Mouse (Mus musculus) spleen, postnatal 4 days (tissue): ENCODE measurements around the gene Lrrc74b.
"Not testable (repeated sequence)": the region's sequence is repeated elsewhere in the genome, so short reads cannot be mapped to it uniquely, and the experiment has no call there.

ENCODE experiments used
- DNase-seq, 2 experiments: peaks; one replicate each; pipeline ENCODE4 v3.0.0; 2022; ENCODE audit warnings: low spot score in 2 of 2

Gene Lrrc74b

GRCm38 (mm10) chr16:17561128-17561750 is at the start of gene Lrrc74b:
Lrrc74b (minus strand) TSS chr16:17561247.
- DNase-seq: peak in 1 of 2 experiments; percentile 58

DNA sequence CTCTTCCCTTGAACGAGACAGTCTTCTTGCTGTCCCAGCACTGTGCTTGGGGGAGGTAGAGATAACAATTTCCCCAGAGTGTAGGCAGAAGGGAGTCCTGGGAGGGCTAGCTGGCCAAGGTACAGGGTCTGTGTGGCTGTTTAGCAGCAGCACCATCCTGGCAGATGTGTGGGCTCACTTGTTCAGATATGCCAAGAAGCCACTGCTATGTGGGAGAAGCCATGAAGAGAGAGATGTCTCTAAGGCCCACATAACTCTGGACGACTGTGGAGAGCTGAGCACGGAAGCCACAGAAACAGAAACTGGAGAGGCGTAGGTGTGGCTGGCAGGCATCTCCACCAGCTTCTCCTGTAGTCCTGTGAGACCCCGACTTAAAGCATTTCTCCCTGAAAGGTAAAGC is 44.6 kb upstream of the Lrrc74b start:
- no peak for DNase-seq

- no peak for DNase-seq
Measured at GRCm38 (mm10) chr16:17604941-17605340, 43.9 kb upstream of the Lrrc74b start.

- DNase-seq: no peak
Measured at GRCm38 (mm10) chr16:17600944-17601562, 40.0 kb upstream of the Lrrc74b start.

GRCm38 (mm10) chr16:17590731-17591130 is 29.7 kb upstream of the Lrrc74b start:
- no peak for DNase-seq

DNA sequence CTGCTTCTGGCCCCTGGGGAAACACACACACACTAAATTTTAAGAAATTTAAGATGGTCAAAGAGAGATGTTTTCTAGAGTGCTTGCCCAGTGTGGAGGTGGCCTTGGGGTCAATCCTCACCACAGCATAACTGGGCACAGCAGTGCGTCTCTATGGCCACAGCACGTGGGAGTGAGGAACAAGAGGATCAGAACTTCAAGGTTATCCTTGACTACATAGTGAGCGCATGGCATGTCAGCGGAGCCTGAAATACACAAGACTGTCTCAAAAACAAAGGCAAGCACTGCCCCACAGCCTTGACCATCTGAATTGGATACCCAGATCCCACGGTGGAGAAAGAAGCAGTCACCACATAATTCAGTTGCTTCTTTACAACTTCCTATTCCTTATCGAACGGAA is 23.5 kb upstream of the Lrrc74b start:
- no peak for DNase-seq

DNA sequence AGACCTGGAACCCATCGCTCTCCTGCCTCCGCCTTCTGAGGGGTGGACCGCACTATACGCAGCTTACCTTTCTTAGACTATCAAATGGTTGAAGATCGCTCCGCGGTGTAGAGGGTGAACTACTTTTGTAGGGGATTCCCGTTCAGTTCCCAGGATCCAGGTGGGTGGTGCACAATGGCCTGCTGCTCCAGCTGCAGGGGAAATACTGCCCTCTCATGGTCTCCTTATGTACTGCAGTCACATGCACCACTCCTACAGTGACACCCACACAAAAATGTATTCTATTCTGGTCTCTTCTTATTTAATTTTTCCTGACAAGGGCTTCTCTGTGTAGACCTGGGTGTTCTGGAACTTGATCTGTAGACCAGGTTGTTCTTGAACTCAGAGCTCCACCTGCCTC is 22.0 kb upstream of the Lrrc74b start, which contains the start of gene Slc7a4:
Gene Slc7a4, minus strand, starts transcription at position 151 of the 400 bp plus-strand sequence.
- peak in 1 of 2 experiments; percentile 71 for DNase-seq

GRCm38 (mm10) chr16:17576825-17577215 is 15.8 kb upstream of the Lrrc74b start:
- DNase-seq: no peak

GRCm38 (mm10) chr16:17575870-17576824 is 15.1 kb upstream of the Lrrc74b start:
- peak in 1 of 2 experiments; percentile 30 for DNase-seq

GRCm38 (mm10) chr16:17566186-17566585 is 5.1 kb upstream of the Lrrc74b start:
- no peak for DNase-seq

DNA sequence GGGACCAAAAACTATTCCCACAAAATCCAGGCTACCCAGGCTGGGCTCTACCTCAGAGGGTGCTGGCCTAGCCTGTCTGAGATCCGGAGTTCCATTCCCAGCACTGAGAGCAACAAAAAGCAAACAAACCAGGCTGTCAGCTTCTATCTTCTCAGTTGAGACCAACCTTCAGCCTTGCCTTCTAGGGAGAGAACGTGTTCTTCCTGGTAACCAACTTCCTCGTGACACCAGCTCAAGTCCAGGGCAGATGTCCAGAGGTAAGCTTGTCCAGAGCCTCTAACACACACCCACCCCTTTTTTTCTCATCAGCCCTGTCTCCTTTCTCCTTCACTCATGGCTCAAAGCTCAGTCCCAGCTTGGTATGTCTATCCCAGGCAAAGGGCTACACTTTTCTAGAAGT is 3.7 kb upstream of the Lrrc74b start:
- DNase-seq: no peak

DNA sequence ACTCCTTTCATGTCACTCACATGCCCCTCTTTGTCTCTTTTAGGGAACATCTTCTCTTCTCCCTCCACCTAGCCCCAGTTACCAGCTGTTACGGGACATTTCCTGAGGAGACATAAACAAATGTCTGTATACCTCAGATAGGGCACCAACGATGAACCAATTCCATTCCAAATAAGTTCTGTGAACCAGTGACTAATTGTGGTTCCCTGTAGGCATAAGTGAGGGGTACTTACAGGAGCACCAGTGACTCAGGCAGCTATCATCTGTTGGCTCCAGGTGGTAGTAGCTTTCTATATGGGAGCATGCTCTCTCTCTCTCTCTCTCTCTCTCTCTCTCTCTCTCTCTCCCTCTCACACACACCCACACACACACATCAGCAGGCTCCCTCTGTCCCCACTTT is 3.2 kb upstream of the Lrrc74b start:
- DNase-seq: no peak

DNA sequence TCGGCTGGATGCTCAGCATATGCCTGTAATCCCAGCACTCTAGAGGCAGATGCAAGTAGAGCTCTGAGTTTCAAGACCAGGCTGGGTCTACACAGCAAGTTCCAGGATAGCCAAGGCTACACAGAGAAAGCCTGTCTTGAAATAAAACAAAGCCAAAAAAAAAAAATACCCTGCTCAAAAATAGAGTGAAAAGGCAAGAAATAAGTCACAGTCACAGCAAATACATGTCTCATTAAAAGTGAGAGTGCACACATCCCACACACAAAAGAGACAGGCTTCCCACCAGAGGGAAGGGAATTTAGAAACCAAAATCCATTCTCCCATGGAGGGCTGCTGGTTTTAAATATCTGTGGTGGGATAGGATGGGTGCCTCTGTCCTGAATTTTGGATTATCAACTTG is 2.5 kb upstream of the Lrrc74b start:
- DNase-seq: no peak

DNA sequence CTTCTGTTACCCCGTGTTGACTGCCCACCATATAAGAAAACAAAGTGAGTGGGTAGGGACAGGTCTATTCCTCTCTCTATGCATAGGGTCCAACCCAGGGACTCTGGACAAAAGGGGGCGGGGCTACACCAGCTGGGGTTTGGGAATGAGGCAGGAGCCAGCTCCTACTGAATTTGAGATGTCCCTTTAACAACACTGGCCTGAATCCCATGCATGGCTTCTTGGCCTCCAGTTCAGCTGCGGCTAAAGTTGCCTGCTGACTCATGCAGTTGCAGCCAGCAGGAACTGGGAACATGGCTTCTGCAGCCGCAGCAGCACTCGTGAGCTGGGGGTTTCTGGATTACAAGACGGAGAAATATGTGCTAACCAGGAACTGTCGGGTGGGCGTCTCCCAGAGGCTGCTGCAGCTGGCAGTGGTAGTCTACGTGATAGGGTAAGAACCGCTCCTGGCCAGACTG is 733 bp upstream of the Lrrc74b start, which contains the start of gene P2rx6:
Gene P2rx6, plus strand, starts transcription at position 135 of the 458 bp plus-strand sequence.
- DNase-seq: peak in 1 of 2 experiments; percentile 60

- peak in 1 of 2 experiments; percentile 53 for DNase-seq
Measured at GRCm38 (mm10) chr16:17559396-17560027, 1.5 kb downstream of the Lrrc74b start.

DNA sequence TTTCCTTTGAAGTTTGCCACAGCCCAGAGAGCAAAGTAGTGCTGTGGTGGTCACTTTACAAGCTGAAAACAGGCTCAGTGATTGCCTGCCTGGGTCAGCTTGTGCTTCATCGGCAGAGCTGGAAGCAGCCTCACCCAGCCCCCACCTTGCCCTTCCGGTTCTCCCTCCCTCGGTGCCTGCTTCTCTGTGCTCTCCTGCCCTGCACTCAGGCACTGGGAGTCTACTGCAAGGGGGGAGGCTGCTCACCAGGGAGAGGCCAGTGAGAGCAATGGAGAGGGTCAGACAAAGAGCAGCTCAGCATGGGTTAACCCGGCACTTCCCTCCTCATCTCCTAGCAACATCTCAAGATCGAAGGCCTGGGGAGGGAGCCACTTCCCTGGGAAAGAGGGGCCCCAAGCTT is 2.2 kb downstream of the Lrrc74b start:
- DNase-seq: no peak

GRCm38 (mm10) chr16:17557947-17558480 is 3.0 kb downstream of the Lrrc74b start:
- DNase-seq: peak; percentile 63 to 89

DNA sequence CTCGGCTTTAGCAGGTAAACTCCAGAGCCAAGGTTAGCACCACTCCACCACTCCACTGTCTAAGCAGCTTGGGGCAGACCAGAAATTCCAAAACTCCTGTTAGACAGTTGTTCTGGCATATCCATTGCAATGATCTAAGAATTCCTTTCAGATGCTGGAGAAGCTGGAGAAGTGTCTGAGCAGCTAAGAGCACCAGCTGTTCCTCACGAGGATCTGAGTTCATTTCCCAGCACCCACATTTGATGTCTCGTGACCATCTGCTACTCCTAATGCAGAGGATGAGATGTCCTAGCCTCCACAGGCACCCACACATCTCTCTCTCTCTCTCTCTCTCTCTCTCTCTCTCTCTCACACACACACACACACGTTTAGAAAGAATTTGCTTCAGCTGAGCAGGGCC is 4.1 kb downstream of the Lrrc74b start:
- no peak for DNase-seq

- no peak for DNase-seq
Measured at GRCm38 (mm10) chr16:17556180-17556579, 4.9 kb downstream of the Lrrc74b start.

- not testable (repeated sequence) for DNase-seq
Measured at GRCm38 (mm10) chr16:17554702-17555101, 6.3 kb downstream of the Lrrc74b start.
